ENCODE assay signal across 1 mouse cellular context in the genomic region with DNA sequence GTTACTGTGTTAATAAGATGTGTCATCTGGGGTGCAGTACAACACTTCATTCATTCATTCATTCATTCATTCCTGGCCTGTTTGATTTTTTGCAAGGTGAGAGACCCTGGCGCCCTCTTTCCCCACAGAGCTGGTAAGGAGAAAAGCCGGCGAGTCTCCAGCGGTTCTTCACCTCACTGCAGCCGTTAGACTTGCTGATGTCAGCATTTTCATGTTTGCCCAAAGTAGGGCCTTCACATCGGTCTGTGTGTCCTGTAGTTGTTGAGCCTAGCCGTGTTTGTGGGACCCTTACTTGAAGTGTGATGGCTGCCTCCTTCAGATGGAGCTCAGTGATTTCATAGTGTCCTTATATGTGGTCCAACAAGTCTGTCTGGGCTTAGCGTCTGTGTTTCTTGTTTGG.
TF ChIP-seq lines count a peak whose summit lies in the region.

No protein-coding gene starts in this region.

TF ChIP-seq in MEL, 35 proteins besides CTCF, POLR2A, EP300 and RAD21:
- TF ChIP-seq MAFK (IDR thresholded peaks at IDR 0.05; ENCODE audit: borderline replicate concordance, low read depth, low read length): peak; percentile 89
- no peak for TF ChIP-seq CHD2 (IDR thresholded peaks at IDR 0.05; ENCODE audit: low read length)
- no peak for TF ChIP-seq TAL1 (IDR thresholded peaks at IDR 0.05; ENCODE audit: low read length)
